Mouse (Mus musculus): ENCODE data around the gene Sgca.
"Not testable (repeated sequence)": the region's sequence is repeated elsewhere in the genome, so short reads cannot be mapped to it uniquely, and the experiment has no call there.

The Sgca gene

DNA sequence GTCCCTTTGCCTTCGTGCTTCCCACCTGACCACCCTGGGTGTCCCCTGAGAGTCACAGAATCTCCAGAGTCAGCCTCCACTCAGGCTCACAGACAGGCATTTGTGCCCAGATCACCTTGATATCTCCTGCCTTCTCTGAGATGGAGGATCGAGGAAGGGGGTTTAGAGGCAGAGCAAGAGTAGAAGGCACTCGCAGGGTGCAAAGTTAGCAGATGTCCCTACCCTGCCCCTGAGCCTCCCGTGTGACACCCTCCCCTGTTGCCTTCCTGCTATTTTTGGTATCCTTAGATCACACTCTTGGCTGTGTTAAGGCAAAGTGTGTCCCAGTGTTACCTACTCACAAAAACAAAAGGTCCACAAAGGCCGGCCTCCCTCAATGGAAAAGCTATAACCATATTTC is at the start of gene Sgca:
Sgca (minus strand) TSS at position 129 of the 400 bp plus-strand sequence.
- no peak for DNase-seq (ENCODE audit: low read depth, low spot score)

GRCm38 (mm10) chr11:95025227-95026012 is 49.3 kb upstream of the Sgca start:
- no peak for DNase-seq (ENCODE audit: low read depth, low spot score)

GRCm38 (mm10) chr11:95024439-95025184 is 48.5 kb upstream of the Sgca start:
- DNase-seq (ENCODE audit: low read depth, low spot score): no peak

DNA sequence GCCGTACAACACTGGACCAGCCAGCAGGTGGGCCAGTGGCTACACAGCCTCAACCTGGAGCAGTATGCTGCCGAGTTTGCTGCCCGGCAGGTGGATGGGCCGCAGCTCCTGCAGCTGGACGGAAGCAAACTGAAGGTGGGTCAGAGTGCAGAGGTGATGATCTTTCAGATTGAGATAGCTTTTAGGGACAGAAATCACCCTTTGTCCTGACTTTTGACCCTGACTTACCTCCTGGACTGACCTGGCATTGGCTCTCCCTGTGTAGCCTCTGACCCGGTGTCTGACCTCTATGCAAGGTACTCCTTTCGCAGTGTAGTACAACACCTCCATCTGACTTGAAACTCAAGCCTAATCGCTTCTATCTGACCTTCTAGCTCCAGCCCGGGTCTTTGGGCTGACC is 47.4 kb upstream of the Sgca start:
- DNase-seq (ENCODE audit: low read depth, low spot score): no peak

DNA sequence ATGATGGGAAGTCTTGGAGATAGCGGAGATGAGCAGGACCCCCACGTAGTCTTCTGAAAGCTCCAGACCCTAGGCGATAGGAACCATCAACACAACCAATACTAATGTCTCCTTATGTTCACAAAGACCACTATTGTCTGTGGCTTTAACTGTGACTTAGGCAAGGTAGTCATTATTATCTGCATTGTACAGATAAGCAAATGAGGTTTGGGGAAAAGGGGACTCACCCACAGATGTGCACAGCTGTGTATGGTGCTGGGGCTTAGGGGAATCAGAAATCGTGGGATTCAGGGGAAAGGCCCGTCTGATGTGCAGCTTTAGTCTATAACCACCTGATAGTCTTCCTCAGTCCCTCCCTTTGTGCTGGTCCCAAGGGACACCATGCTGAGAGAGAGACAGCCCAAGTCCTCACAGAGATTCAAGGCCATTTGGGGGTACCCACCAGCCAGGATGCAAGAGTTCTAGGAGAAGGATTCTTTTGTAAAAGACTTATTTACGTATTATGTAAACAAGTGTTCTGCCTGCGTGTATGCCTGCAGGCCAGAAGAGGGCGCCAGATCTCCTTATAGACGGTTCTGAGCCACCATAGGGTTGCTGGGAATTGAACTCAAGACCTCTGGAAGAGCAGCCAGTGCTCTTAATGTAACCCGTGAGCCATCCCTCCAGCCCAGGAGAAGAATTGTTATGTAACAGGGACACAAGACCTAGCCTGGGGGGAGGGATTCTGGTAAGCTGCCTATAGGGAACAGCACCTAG is 46.3 kb upstream of the Sgca start:
- DNase-seq (ENCODE audit: low read depth, low spot score): no peak

- DNase-seq (ENCODE audit: low read depth, low spot score): no peak
Measured at GRCm38 (mm10) chr11:95015484-95015883, 39.4 kb upstream of the Sgca start.

GRCm38 (mm10) chr11:95012487-95012886 is 36.4 kb upstream of the Sgca start:
- no peak for DNase-seq (ENCODE audit: low read depth, low spot score)

DNA sequence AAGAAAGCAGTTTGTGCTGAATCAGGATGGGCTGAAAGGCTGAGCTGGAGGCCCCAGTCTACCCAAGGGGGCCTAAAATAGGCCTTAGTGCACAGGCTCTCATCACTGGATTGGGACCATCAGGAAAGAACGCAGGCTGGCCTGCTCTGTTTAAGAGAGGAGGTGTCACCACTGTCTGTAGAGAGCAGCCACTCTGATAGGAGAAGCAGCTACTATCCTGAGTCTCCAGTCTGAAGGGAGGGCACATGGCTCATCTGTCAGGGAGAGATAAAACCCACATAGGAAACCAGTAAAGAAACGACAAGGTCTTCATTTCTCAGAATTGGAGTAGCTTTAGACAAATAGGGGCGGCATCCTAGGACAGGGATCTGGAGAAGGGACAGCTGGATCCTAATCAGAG is 35.9 kb upstream of the Sgca start:
- DNase-seq (ENCODE audit: low read depth, low spot score): no peak

DNA sequence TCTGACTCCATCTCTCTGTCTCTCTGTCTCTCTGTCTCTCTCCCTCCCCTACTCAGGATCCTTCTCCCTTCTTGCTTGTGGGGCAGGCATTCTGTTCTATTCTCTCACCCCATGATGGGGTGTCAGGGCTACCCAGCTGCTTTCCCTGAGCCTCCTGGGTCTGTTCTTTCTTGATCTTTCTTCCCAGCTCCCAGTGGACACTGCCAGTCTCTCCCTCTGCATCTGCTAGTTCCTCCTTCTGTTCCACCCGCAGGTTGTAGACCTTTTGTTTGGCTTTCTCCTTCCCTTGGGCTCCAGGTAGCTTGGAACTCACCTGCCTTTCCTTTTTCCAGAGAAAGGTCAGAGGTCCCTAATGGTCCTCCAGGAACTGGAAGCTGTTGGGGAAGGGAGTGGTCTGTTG is 35.3 kb upstream of the Sgca start:
- no peak for DNase-seq (ENCODE audit: low read depth, low spot score)

DNA sequence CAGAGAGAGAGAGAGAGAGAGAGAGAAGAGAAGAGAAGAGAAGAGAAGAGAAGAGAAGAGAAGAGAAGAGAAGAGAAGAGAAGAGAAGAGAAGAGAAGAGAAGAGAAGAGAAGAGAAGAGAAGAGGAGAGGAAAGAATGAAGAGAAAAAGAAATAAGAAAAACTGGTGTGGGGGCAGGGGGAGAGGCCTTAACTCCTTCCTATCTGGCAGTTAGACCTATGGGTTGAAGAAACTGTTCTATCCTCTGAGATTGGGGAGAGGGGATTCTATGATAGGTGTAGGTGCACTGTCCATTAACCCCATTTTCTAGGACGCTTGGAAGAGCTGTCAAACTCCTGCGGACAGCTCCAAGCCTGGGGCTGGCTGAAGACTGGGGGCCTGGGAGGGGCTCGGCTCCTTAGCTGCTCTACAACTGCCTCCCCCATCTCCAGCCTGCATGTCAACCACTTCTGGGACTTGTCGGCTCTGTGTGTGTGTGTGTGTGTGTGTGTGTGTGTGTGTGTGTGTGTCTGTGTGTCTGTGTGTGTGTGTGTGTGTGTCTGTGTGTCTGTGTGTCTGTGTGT is 34.8 kb upstream of the Sgca start:
- DNase-seq (ENCODE audit: low read depth, low spot score): not testable (repeated sequence)

DNA sequence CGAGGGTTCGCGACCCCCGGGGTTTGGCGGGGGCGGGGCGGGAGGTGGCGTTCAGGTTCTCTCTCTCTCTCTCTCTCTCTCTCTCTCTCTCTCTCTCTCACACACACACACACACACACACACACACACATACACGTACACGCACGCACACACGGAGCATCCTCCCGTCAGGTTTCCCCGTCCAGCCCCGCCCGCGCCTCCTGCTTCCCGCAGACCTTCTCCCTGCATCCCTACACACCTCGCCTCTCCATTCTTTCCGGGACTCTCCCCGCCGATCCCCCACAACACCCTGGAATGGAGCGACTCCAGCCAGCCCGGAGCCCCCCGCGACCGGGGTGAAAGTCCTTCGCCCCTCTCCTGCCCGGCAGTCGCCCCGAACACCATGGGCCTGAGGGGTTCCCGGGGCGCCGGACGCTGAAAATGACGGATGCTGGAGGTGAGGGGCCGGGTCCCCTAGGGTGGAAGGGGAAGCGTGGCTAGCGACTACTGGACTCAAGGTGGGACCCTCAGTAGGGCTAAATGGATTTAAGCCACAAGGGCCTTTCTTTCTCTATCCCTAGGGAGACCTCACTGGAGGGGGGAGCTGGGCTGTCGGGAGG is 34.1 kb upstream of the Sgca start:
- DNase-seq (ENCODE audit: low read depth, low spot score): no peak

- peak; percentile 69 for DNase-seq (ENCODE audit: low read depth, low spot score)
Measured at GRCm38 (mm10) chr11:95009629-95010014, 33.5 kb upstream of the Sgca start, which contains the start of gene Samd14. Gene Samd14 (plus strand): TSS chr11:95009879.

DNA sequence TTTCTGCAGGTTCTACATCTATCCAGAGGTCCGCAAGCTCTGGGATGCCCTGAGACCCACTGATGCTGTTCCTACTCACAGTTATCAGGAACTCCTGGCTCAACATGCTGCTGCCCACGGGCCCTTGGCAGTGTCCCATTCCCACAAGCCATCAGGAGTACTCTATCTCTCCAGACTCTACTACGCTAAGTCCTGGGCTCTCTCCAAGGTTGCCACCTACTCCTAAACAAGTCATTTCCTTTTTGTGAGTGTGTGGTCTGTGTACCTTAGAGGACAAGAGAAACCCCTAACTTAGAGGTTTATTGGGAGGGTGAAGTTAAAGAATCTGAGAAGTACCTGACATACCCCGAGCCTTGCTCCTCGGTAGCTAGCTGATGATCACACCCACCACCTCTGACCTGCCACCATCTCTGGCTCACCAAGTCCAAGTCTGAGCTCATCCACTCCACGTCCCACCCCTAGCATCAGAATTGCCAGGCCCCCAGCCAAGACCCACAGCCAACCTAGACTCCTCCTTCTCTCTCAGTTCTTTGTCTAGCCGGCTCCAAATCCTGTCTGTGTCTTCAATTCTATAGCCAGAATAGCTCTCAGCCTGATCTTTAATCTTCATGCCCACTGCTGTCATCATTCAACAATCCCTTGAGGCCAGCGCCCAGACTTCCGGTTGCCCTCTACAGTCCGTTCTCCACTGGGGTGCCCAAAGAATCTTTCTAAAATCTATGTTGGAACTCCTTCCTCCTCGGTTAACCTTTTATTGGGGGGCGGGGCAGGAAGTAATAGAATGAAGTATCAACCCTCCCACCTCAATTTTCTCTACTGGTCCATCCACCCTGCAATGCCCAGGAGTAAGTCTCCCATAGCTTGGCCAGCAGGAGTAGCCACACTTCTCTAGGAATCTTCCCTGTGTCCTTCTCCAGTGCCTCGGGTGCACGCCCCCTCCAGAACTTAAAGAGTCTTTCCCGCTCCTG is 32.8 kb upstream of the Sgca start:
- no peak for DNase-seq (ENCODE audit: low read depth, low spot score)

- DNase-seq (ENCODE audit: low read depth, low spot score): no peak
Measured at GRCm38 (mm10) chr11:95007418-95007817, 31.3 kb upstream of the Sgca start.

DNA sequence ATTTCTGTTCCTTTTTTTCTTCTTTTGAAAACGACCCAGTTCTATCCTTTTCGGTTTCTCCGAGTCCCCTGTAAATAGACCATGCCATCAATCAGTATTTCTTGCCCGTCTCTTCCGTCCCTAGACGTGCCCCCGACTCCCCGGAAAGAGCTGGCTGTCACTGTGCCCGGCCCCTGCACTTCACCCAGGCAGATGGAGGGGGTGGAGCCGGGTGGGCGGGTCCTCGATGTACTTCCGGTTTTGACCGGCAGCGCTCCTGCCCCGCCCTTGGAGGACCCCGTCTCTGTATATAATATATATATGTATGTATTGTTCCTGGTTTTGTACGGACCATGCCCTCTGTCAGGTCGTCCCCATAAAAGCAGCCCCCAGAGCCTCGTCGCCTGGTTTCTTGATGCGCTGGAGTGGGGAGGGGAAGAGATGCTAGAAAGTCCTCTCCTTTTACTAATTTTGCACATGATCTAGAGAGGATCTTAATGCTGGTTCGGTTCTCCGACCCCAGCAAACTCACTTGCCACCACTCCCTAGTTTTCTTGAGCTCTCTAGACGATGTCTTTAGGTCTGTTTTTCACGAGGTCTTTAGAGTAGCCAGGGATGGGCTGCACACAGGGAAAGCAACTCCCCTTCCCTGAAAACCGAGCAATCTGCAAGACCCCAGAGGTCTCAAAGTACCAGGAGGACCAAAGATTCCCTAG is 30.5 kb upstream of the Sgca start:
- DNase-seq (ENCODE audit: low read depth, low spot score): peak; percentile 67

GRCm38 (mm10) chr11:95006038-95006437 is 29.9 kb upstream of the Sgca start:
- no peak for DNase-seq (ENCODE audit: low read depth, low spot score)

DNA sequence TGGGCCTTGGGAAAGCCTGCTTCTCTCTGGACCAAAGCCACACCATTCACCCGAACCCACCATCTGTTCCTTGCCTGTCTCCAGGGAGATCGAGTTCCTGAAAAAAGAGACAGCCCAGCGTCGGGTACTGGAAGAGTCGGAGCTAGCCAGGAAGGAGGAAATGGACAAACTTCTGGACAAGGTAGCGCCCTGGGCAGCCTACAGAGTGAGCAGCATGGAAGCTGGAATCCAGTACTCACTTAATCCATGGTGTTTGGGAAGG is 28.7 kb upstream of the Sgca start:
- DNase-seq (ENCODE audit: low read depth, low spot score): no peak

DNA sequence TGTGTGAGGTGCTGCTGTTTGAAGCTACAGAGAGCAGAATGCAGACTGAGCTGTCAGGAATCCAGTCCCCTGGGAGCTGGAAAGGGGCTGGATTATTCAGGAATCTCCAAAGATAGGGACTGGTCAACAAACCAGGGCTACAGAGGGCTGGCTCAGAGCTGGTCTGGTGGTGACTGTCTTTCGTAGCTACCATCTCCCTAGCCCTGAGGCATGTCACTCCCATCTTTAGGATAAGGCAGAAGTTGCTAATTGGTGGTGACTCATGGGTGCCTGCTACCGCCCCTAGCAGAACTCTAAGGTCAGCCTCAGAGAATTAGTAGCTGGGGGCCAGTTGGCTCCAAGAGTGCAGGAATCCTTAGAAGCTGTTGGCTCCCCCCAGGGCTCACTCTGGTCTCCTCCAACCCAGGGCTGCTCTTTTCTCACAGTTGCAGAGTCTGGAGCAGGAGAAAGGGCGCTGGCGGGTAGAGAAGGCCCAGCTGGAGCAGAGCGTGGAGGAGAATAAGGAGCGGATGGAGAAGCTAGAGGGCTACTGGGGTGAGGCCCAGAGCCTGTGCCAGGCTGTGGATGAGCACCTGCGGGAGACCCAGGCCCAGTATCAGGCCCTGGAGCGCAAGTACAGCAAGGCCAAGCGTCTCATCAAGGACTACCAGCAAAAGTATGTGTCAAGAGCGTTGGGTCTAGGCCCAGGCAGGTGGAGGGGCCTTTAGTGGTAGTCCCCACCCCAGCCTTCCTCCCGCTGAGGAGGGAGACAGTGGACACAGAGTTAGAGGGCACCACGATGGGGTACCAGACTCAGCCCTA is 28.2 kb upstream of the Sgca start:
- no peak for DNase-seq (ENCODE audit: low read depth, low spot score)

- DNase-seq (ENCODE audit: low read depth, low spot score): no peak
Measured at GRCm38 (mm10) chr11:95002705-95003104, 26.6 kb upstream of the Sgca start.

Measured in embryo, embryonic 11.5 days (tissue).